Comparison of ENCODE assay signal across 10 mouse cellular contexts in genomic region chr15:84803685-84804084, GRCm38 (mm10). TPM values are rescaled to one million over a fixed set of nuclear protein-coding genes. Genes with fewer than 3 reads are reported as not detected.
DNase-seq lines count a peak whose midpoint lies in the region; ATAC-seq and TF ChIP-seq lines count a peak whose summit lies in the region.
"Had no signal": no experiment of that assay in that cellular context is flagged by ENCODE, and none has a peak within 500 bp of the region (broad histone marks: within the 10 kb centered on the region; RNA-seq: fewer than 3 reads in every experiment).

No protein-coding gene starts in this region.

- no peak for ATAC-seq in midbrain, embryonic 14.5 days (ENCODE audit: low FRiP score, low TSS enrichment)
- no peak for ATAC-seq in midbrain, embryonic 16.5 days
- no peak for ATAC-seq in limb, embryonic 14.5 days (ENCODE audit: low FRiP score, low read depth)
- ATAC-seq in erythroid progenitor cell, adult 5-6 weeks (replicated peaks; ENCODE audit: low FRiP score, poor library complexity, severe bottlenecking): no peak

- H3K4me2 ChIP-seq in midbrain, embryonic 14.5 days (ENCODE audit: low read length): no peak overlapping the region
- no peak overlapping the region for H3K4me2 ChIP-seq in midbrain, embryonic 16.5 days (ENCODE audit: low read length)
- H3K4me2 ChIP-seq in limb, embryonic 14.5 days (replicated peaks; ENCODE audit: low read depth, low read length, severe bottlenecking): no peak overlapping the region
- H3K4me2 ChIP-seq: lung, embryonic 15.5 days had no signal

- peaks cover 71% of the 10 kb centered on the region for H3K36me3 ChIP-seq in midbrain, embryonic 14.5 days (ENCODE audit: control insufficient read depth, insufficient read depth, low read length)
- peaks cover 7% of the 10 kb centered on the region for H3K36me3 ChIP-seq in midbrain, embryonic 16.5 days (ENCODE audit: control insufficient read depth, insufficient read depth, low read length)
- 0 out of 2 replicates have a peak, but pooled peaks cover 4% of the 10 kb centered on the region for H3K36me3 ChIP-seq in limb, embryonic 14.5 days (ENCODE audit: control insufficient read depth, insufficient read depth, low read length)
- H3K36me3 ChIP-seq: lung, embryonic 15.5 days had no signal

- peak; percentile 79 for DNase-seq in midbrain, embryonic 14.5 days
- peak; percentile 67 for DNase-seq in ZHBTc4 (ENCODE audit: low read depth, low spot score)
- DNase-seq in cerebellum, postnatal 36 days: peak; percentile 85 to 86
- peak; percentile 61 for DNase-seq in induced T-regulatory cell, adult 2 months (ENCODE audit: low read depth)
- peak; percentile 17 for DNase-seq in limb, embryonic 14.5 days (ENCODE audit: low spot score)
- peak; percentile 43 to 70 for DNase-seq in right cerebral cortex, postnatal 10 days (ENCODE audit: low spot score in 2 of 2)

- H3K9ac ChIP-seq in midbrain, embryonic 14.5 days (replicated peaks; ENCODE audit: low read length): no peak overlapping the region
- H3K9ac ChIP-seq in midbrain, embryonic 16.5 days (ENCODE audit: low read depth, low read length): no peak overlapping the region
- H3K9ac ChIP-seq in limb, embryonic 14.5 days (ENCODE audit: low read depth, low read length, severe bottlenecking): no peak overlapping the region
- H3K9ac ChIP-seq: lung, embryonic 15.5 days had no signal

- no peaks in the 10 kb centered on the region for H3K27me3 ChIP-seq in midbrain, embryonic 14.5 days (ENCODE audit: control insufficient read depth, insufficient read depth, low read length)
- H3K27me3 ChIP-seq in midbrain, embryonic 16.5 days (ENCODE audit: control insufficient read depth, insufficient read depth, low read depth, low read length): no peaks in the 10 kb centered on the region
- no peaks in the 10 kb centered on the region for H3K27me3 ChIP-seq in limb, embryonic 14.5 days (ENCODE audit: control insufficient read depth, insufficient read depth, low read length)
- H3K27me3 ChIP-seq: lung, embryonic 15.5 days had no signal

- no peaks in the 10 kb centered on the region for H3K9me3 ChIP-seq in midbrain, embryonic 14.5 days (ENCODE audit: control insufficient read depth, low read length)
- H3K9me3 ChIP-seq in midbrain, embryonic 16.5 days (replicated peaks; ENCODE audit: control insufficient read depth, low read length, poor library complexity, severe bottlenecking): no peaks in the 10 kb centered on the region
- H3K9me3 ChIP-seq in limb, embryonic 14.5 days (ENCODE audit: control insufficient read depth, low read length): no peaks in the 10 kb centered on the region
- H3K9me3 ChIP-seq: lung, embryonic 15.5 days had no signal

- no peak overlapping the region for H3K27ac ChIP-seq in midbrain, embryonic 14.5 days (replicated peaks; ENCODE audit: low read depth, low read length)
- no peak overlapping the region for H3K27ac ChIP-seq in midbrain, embryonic 16.5 days (ENCODE audit: low read length)
- no peak overlapping the region for H3K27ac ChIP-seq in limb, embryonic 14.5 days (replicated peaks; ENCODE audit: low read depth, low read length)
- H3K27ac ChIP-seq: lung, embryonic 15.5 days had no signal

- no peak overlapping the region for H3K4me3 ChIP-seq in midbrain, embryonic 14.5 days (replicated peaks; ENCODE audit: low read depth, low read length)
- H3K4me3 ChIP-seq in midbrain, embryonic 16.5 days (ENCODE audit: low read depth, low read length): no peak overlapping the region
- H3K4me3 ChIP-seq in limb, embryonic 14.5 days (replicated peaks; ENCODE audit: low read length): no peak overlapping the region
- H3K4me3 ChIP-seq: erythroblast, embryonic 14.5 days; lung, embryonic 15.5 days had no signal

- TF ChIP-seq POLR2A in limb, embryonic 14.5 days (IDR thresholded peaks at IDR 0.05; ENCODE audit: borderline replicate concordance, extremely low read depth, insufficient read depth, insufficient read length): no peak

- 47% methylated on average over 3 of the region's 3 CpGs for WGBS in midbrain, embryonic 14.5 days
- WGBS in midbrain, embryonic 16.5 days: 44% methylated on average over 3 of the region's 3 CpGs
- 53% methylated on average over 3 of the region's 3 CpGs for WGBS in limb, embryonic 14.5 days

- no peaks in the 10 kb centered on the region for H3K4me1 ChIP-seq in midbrain, embryonic 14.5 days (ENCODE audit: control insufficient read depth, insufficient read depth, low read length)
- no peaks in the 10 kb centered on the region for H3K4me1 ChIP-seq in midbrain, embryonic 16.5 days (ENCODE audit: control insufficient read depth, insufficient read depth, low read length)
- H3K4me1 ChIP-seq in limb, embryonic 14.5 days (ENCODE audit: control insufficient read depth, insufficient read depth, low read length): no peaks in the 10 kb centered on the region
- H3K4me1 ChIP-seq: lung, embryonic 15.5 days had no signal

RNA-seq across cellular contexts. Expression of gene Phf21b, which starts 52.2 kb away (rescaled TPM):
- 21.7 and 27.4 TPM in 2 replicates for polyA plus RNA-seq in midbrain, embryonic 14.5 days (2014; fragmentation: Nextera tagmentation; extraction: Ambion mirVana)
- 3.5 and 4.3 TPM in 2 replicates for polyA plus RNA-seq in midbrain, embryonic 16.5 days (2015; fragmentation: Nextera tagmentation; extraction: Ambion mirVana)
- 6.9 and 10.0 TPM in 2 replicates for polyA plus RNA-seq in limb, embryonic 14.5 days (2012; rRNA removed)
- polyA plus RNA-seq in limb, embryonic 14.5 days (2014; fragmentation: Nextera tagmentation; extraction: Ambion mirVana): 0.43 and 0.68 TPM in 2 replicates
- total RNA-seq in erythroid progenitor cell, adult 5-6 weeks (2015; ENCODE audit: low replicate concordance): not detected in 2 replicates
- total RNA-seq in erythroid progenitor cell, adult 5-6 weeks (2017; ENCODE audit: low replicate concordance): not detected in 2 replicates

Comparison
In these comparisons a context has a peak if more than half of its experiments do, and no peak if none do; other contexts are left out.
1. DNase-seq: peak in every context shown above with its lines; median percentile 86 in cerebellum, postnatal 36 days; 79 in midbrain, embryonic 14.5 days; 67 in ZHBTc4; 61 in induced T-regulatory cell, adult 2 months; 56 in right cerebral cortex, postnatal 10 days; 17 in limb, embryonic 14.5 days.